Mouse (Mus musculus) mature B cell (primary cell): ENCODE measurements around the gene Rarres1.

Experiments
- in situ Hi-C: fragments of 300-500 bp; cut with MboI; formaldehyde crosslinking; loops from 2 replicates; pipeline ENCODE4 v1.14.3; 2019

Gene Rarres1

DNA sequence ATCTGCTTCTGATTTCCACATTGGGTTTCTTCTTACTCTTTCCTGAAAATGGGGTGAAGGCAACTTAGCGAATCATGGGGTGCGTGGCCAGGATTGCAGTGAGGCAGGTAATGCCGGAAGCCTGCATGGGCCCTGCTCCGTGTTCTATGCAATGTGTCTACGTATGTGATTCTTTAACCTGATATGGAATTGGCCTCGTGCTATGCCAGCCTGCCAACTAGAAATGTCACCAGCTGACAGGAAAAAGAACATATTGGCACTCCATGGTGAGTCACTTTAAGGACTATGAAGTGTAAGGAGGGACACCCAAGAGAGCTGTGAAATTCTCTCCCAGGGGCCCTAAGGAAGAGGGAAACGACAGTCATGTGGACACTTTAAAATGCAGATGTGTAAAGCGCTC is 22.2 kb downstream of the Rarres1 start:
- in situ Hi-C loops: no loop called here

GRCm38 (mm10) chr3:67492086-67492869 is 23.0 kb downstream of the Rarres1 start:
- in situ Hi-C loops: no loop called here

- in situ Hi-C loops: no loop called here
Observed at GRCm38 (mm10) chr3:67490156-67490555, 25.2 kb downstream of the Rarres1 start.

DNA sequence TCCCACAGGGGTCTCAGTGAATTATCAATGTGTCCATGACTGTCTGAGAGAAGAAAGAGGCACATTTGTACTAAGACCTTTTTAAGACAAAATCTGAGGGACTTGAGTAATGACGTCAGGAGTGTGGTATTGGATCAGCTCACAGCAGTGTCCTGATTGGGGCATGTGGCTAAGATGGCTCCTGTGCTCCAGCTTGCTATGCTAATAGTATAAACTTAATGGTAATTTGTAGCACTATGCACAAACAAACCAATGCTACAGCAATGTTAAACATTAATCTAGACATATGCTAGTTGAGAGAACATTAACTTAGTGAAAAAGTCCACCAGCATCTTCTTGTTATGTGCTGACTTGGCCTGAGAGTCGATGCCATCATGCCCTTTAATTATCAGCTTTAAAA is 30.1 kb downstream of the Rarres1 start:
- in situ Hi-C loops: no loop called here

GRCm38 (mm10) chr3:67482400-67482799 is 32.9 kb downstream of the Rarres1 start:
- in situ Hi-C loops: no loop called here

DNA sequence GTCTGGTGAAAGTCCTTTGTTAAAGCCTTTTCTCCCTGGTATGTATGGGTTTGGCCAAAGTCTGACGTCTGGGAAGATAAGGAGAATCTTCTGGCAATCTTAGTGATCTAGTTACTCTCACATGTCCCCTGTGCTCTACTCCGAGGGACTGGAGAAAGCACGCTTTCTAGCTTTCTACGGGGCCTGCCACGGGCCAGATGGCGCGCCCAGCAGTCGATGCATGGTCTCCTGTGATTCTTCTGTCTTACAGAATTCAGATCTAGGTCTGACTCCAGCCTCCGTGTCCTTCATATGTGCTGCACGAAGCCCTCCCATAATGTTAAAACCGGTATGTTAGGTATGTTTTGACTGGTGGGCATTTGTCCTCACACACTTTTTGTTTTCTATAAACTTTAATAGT is 35.5 kb downstream of the Rarres1 start:
- in situ Hi-C loops: no loop called here

DNA sequence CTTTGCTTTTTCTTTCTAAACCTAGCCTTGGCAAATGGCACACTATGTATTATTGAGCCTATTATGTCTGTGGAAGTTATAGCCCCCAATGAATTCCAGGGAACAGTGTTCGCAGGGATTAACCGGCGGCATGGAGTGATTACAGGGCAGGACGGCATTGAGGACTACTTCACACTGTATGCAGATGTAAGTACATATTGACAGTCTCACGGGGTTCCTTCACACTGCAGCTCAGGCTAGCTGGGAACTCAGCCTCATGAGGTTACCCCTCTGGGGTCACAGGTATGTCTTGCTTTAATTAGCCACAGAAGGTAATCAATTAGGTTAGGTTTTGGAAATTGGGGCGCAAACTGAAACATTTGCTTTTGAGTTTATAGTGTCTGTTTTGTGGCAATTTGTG is 41.9 kb downstream of the Rarres1 start:
- in situ Hi-C loops: no loop called here

DNA sequence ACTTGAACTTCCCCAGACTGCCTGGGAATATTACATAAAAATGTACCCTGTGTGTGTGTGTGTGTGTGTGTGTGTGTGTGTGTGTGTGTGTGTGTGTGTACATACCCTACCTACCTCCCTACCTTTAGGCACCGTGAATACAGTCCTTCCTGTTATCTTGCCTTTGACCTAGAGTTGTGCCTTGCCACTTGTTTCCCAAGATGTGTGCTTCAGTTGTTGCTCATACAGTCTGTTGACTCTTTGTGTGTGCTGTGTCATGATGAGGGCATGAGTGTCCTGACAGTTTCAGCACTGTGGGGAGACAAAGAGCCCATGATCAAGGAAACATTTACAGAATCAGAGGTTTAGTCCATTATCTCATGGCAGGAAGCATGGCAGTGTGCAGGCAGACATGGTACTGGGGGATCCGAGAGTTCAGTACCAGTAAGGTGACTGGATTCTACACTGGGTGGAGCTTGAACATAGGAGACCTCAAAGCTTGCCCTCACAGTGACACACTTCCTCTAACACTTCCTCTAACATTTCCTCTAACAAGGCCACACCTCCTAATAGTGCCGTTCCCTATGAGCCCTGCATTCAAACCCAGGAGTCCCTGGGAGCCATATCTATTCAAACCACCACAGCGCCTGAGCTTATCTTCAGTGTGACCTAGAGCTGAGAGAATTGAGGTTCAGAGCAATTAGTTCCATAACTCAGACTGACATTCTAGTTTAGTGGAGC is 43.8 kb downstream of the Rarres1 start:
- in situ Hi-C loops: no loop called here

GRCm38 (mm10) chr3:67467281-67467680 is 48.0 kb downstream of the Rarres1 start:
- in situ Hi-C loops: no loop called here

DNA sequence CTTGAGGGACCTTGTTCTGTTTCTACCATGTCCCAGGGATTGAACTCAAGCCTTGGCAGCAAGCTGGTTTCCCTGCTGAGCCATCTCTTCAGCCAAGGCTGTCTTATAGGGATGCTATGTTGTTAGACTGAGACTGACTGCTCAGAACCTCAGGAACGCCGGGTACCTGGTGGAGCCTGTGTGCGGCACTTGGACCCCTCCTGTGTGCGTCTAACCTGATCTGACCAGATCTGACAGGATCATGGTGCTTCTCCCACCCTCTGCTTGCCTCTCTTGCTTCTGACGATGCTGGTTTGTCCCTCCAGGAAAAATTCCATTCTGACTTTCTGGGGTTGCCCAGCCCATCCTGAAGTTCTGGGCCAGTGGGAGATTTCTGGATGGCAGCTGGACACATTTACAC is 48.7 kb downstream of the Rarres1 start:
- in situ Hi-C loops: no loop called here

DNA sequence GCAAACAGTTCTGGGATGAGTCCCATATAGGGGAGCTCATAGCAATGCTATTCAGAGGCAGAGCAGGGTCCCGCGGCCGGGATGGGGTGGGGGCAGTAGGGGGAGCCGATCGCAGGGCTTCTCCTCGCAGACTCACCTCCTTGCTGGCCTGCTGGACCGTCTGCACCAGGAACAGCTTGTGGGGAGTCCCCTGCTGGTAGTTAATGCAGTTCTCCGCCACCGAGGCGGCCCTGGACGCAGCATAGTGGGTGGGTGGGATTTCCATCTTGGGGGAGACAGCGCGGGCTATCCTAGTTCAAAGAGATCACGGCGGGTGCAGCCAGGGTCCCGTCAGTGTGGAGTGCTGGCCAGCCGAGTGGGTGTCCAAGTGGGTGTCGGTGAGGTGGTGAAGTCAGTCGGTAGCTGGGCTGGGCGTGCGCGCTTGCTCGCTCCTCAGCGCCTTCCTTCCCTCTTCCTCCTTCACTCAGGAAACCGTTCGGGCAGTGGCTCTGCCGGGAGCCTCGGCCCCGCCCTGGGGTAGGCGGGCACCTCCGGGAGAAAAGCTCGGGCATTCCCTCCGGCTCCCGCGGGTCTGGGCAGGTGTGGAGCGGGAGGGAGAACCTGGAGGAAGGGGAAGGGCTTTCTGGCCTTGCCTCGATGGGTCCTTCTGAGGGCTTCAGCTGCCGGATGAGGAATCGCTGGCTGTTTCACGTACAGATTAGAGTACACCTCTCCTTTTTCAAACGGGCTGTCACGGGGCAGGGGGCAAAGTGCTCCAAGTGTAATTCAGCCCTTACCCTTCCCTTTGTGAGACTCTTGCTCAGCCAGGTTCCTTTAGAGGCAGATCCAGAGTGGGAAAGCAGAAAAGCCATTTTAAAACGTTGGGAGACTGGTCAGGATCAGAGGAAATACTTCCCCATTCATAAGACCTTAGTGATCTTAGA is 51.6 kb downstream of the Rarres1 start, which contains the start of gene Lxn:
Gene Lxn, minus strand, starts transcription at position 477 of the 923 bp plus-strand sequence.
- in situ Hi-C loops: no loop called here

DNA sequence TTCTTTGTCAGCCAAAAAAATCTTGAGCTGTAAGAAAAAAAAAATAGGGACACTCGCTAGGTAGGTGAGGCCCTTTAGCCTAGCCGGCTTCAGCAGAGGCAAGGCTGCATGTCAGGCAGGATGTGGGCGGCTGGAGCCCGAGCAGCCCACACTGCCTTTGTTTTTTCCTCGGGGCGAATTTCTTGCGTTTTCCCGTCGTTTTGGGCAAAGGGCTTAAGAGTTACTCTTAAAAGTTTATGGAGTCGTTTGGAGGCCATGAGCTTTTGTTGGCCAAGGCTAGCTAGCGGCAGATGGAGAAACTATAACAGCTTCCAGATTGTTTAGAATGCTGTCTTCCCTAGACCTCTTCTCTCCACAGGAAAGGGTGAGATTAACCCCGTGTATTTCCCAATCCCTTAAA is 52.3 kb downstream of the Rarres1 start:
- in situ Hi-C loops: no loop called here

DNA sequence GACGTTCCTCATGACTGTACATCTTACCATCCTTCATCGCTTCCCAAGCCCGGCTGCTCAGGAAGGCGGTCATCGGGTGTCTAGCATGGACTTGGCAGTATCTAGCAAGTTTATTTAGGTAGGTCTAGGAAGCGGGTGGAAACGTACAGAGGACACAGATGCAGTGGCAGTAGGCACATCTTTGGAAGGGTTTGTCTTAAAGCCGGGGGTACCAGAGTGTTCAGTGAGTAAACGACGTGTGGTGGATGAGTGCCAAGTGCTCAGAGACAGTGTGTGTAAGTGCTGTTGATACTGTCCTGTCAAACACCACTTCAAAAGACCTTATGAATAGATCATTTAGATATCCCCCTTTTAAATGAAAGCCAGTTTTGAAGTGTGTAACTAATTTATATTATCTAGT is 52.7 kb downstream of the Rarres1 start:
- in situ Hi-C loops: no loop called here

GRCm38 (mm10) chr3:67462015-67462414 is 53.3 kb downstream of the Rarres1 start:
- in situ Hi-C loops: no loop called here

GRCm38 (mm10) chr3:67459881-67460280 is 55.4 kb downstream of the Rarres1 start:
- in situ Hi-C loops: no loop called here

DNA sequence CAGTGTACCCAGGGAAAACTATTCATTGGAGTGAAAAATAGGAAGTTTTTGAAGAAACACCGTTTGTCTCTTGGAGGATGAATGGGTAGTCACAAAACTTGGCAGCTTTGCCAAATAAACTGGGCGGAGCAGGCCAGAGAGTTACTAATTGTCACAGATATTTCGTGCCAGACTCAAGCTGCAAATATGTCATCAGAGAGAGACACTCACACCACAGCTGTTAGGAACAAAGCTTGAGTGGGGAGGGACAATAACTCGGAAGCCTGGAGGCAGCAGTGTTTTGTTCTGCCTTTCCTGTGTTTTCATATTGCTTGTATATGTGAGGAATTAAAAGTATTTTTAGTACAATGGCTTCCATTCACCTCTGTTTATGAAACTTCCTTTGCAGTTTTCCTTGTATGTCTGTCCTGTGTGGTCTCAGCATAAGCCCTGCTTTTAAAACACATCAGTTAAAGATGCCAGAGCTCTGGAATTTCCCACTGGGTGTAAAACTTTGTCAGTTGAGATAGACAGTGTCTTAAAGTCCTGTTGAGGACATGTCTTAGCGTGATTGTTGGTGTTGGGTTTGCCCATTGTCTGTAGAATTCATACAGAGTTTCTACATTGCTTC is 64.6 kb downstream of the Rarres1 start:
- in situ Hi-C loops: no loop called here

- in situ Hi-C loops: no loop called here
Observed at GRCm38 (mm10) chr3:67449660-67450059, 65.7 kb downstream of the Rarres1 start.

DNA sequence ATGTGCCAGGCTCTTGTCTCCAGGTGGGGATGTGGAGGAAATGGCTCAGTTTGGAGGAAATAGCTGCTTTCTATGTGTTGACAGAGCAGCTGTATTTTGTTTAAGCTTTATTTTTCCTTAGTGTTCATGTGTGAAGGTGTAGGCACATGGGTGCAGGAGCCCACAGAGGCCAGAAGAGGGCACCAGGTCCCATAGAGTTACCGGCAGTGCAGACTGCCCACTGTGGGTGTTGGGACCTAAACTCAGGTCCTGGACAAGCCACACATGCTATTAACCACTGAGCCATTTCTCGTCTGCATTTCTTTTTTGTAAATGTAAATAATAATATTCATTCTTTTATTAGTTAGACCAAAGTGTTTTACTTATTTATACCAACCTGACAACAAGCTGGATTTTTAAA is 68.2 kb downstream of the Rarres1 start:
- in situ Hi-C loops: no loop called here

DNA sequence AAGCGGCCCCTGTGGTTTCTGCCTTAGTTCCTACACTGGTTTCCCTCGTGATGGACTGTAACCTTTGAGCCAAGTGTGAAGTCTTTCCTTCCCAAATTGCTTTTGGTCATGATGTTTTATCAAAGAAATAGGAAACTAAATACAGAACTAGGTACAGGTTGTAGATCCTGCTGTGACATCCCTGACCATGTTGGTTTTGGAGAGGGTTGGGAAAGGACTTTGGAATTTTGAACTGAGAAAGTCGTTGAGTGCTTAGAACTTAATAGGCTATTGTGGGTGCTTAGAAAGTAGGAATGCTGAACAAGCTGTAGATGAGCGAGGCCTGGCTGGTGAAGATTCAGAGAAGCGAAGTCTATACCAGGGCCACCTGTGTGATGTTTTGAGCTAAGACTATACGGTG is 81.3 kb downstream of the Rarres1 start:
- in situ Hi-C loops: no loop called here

DNA sequence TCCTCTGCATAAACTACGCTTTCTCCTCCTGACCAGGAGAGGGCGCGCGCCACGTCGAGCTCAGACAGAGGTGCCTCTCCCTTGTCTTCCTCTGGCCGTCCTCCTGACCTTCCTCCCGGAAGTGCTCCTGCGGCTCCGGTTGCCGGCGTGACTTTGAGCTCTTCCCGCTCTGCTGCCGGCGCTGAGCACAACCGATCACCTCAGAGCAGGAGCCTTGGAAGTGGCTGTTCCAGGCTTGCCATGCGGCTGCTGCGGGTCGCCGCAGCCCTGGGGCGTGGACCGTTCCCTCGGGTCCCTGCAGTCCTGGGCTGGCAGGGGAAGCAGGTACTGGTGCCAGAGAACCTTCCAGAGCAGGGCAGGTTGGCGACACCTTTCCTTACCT is 85.3 kb downstream of the Rarres1 start, which contains the start of gene Gfm1:
Gene Gfm1, plus strand, starts transcription at position 98 of the 382 bp plus-strand sequence.
- in situ Hi-C loops: no loop called here

GRCm38 (mm10) chr3:67429338-67429998 is 85.9 kb downstream of the Rarres1 start:
- in situ Hi-C loops: no loop called here
